Mouse (Mus musculus): ENCODE results near the gene Rbm15.

- no peak for TF ChIP-seq CTCF (IDR thresholded peaks at IDR 0.05; ENCODE audit: low read depth)
- TF ChIP-seq EP300 (IDR thresholded peaks at IDR 0.05; ENCODE audit: low read depth), result peak; percentile 58; the same call in 1 of the 2 replicates
Observed at GRCm38 (mm10) chr3:107332960-107333380, 503 bp downstream of the Rbm15 start.

Data from liver, postnatal 0 days (tissue).